Mouse (Mus musculus) stomach, embryonic 14.5 days (tissue): ENCODE measurements around the gene Pogz. TPM values are rescaled to one million over a fixed set of nuclear protein-coding genes. Genes with fewer than 3 reads are reported as not detected.
A peak's percentile ranks its signal among the peaks of the same experiment; 100 is the strongest.

Experiments
- ATAC-seq: fragments of 200-750 bp; cut with Nextera tagmentation; 2 replicates; pipeline ENCODE4 v1.8.0; 2017; ENCODE audit warnings: low read depth, moderate TSS enrichment; ENCODE audit not compliant: insufficient number of reproducible peaks, insufficient read depth, low FRiP score
- H3K27ac ChIP-seq: fragments of 300-500 bp; sonication (generic); 2 replicates; pipeline ENCODE4 v1.5.1; 2014; ENCODE audit warnings: mild to moderate bottlenecking, low read length, moderate library complexity, mixed read lengths
- H3K27me3 ChIP-seq: fragments of 300-500 bp; sonication (generic); 2 replicates; pipeline ENCODE4 v1.6.1; 2014; ENCODE audit warnings: low read length, control low read depth, mixed read lengths; ENCODE audit not compliant: control insufficient read depth, insufficient read depth
- H3K36me3 ChIP-seq: fragments of 300-500 bp; sonication (generic); 2 replicates; pipeline ENCODE4 v1.6.1; 2014; ENCODE audit warnings: mild to moderate bottlenecking, control low read depth, low read length, moderate library complexity, mixed read lengths; ENCODE audit not compliant: control insufficient read depth, insufficient read depth
- H3K4me1 ChIP-seq: fragments of 300-500 bp; sonication (generic); 2 replicates; pipeline ENCODE4 v1.6.1; 2014; ENCODE audit warnings: low read length, control low read depth, mixed read lengths; ENCODE audit not compliant: control insufficient read depth, insufficient read depth
- H3K4me2 ChIP-seq: fragments of 300-500 bp; sonication (generic); replicated peaks from 2 replicates; pipeline ENCODE4 v1.6.1; 2014; ENCODE audit warnings: low read depth, low read length, control low read depth
- H3K4me3 ChIP-seq: fragments of 300-500 bp; sonication (generic); 2 replicates; pipeline ENCODE4 v1.5.1; 2014; ENCODE audit warnings: low read depth, low read length, control low read depth
- H3K9ac ChIP-seq: fragments of 300-500 bp; sonication (generic); replicated peaks from 2 replicates; pipeline ENCODE4 v1.6.1; 2014; ENCODE audit warnings: low read depth, mild to moderate bottlenecking, control low read depth, low read length, moderate library complexity, mixed read lengths
- H3K9me3 ChIP-seq: fragments of 300-500 bp; sonication (generic); 2 replicates; pipeline ENCODE4 v1.6.1; 2016; ENCODE audit warnings: low read depth, low read length, control low read depth; ENCODE audit not compliant: control insufficient read depth
- WGBS: fragments of 180-500 bp; shearing (Covaris S2); extraction: QIAGEN DNeasy Blood & Tissue Kit; methylation state at CpG from one replicate; pipeline ENCODE4 v1.1.7; 2014; 5-methylcytosine and 5-hydroxymethylcytosine counted together
- polyA plus RNA-seq: library from polyadenylated mRNA; unstranded; fragments of >200 nt; fragmentation: Nextera tagmentation; extraction: Ambion mirVana; gene quantifications from 2 replicates; pipeline ENCODE4 v1.2.1, GENCODE M21; 2014

The Pogz gene
- polyA plus RNA-seq, 1 experiment from 2014 or later, result 25.5 TPM

DNA sequence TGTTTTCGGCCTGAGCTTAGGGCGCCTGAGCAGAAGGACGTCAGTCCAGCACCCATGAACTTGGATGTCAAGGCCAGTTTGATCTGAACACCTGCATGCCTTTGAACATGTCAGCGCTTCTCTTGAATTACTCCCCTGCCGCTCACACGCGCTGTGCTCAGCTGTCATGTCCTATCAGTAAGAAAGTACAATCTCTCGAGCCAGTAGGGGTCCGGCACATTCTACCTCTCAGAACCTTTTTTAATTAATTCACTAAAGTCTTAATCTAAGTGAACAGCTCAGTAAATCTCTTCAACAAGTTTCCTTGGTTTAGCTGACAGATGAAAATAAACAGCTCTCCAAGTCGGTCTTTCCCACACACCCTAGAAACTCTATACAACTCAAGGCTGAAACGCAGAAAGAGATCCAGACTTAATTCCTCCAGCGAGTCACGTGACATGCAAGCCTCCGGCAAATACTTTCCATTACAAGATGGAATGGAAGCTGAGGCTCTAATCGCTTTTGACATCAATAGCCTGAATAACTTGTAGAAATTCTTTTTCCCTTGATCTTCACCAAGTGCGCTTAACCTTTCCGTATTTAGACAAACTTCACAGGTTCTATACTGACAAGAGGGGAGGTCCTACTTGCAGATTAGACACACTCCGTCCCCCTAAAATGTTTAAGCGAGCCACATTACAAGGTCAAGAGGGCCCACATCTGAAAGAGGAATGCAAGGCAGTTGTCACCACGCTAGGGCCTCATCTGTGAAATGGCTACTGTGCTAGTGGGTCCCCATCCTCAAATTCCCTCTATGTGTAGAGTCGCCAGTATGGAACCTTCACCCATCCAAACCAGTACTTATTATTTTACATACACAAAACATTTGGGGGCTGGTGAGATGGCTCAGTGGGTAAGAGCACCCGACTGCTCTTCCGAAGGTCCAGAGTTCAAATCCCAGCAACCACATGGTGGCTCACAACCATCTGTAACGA is 17.6 kb upstream of the Pogz start:
- WGBS, result 55% methylated on average over 24 of the region's 24 CpGs
- H3K9ac ChIP-seq, result no peak overlapping the region
- H3K27ac ChIP-seq, result no peak overlapping the region
- no peak overlapping the region for H3K4me3 ChIP-seq
- no peaks in the 10 kb centered on the region for H3K36me3 ChIP-seq
- no peak for ATAC-seq
- no peak overlapping the region for H3K4me2 ChIP-seq
- no peaks in the 10 kb centered on the region for H3K27me3 ChIP-seq
- H3K4me1 ChIP-seq, result peaks cover 3% of the 10 kb centered on the region; the same call in 1 of the 2 replicates
- no peaks in the 10 kb centered on the region for H3K9me3 ChIP-seq

DNA sequence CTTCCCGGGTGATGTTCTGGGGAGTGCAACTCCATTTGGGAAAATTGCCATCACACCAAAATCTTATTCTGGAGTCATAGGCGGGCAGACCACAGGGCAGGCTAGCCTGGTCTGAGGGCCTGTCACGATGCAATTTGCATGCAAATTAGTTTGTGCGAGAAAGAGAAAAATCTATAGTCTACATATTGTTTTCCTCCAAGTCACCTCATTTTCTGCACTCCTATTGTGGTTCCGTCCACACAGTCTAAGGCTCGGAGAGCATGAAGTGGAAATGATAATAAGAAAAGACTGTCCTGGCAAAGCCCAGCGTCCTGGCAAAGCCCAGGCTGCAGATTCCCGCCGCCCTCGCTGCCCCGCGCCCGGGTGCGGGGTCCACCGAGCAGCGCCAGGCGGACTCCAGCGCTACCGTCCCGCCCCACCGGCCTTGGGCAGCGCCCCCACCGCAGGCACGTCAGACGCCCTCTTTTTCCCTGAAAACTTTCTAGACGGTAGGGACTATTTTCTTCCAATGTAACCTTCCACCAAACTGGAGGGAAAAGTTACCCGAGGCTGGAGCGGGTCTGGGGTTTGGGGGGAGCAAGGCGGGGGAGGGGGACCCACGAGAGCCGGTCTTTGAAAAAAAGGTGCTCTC is 16.2 kb upstream of the Pogz start:
- peak; percentile 56; the same call in 1 of the 2 replicates for ATAC-seq
- Histone ChIP-seq H3K36me3 (no peaks in the 10 kb centered on the region), H3K4me2 (peak overlapping the region; percentile 64), H3K27ac (peak overlapping the region; percentile 90; the same call in 1 of the 2 replicates), H3K4me3 (peak overlapping the region; percentile 69), H3K4me1 (peaks cover 3% of the 10 kb centered on the region; the same call in 1 of the 2 replicates), H3K9me3 (no peaks in the 10 kb centered on the region), H3K9ac (peak overlapping the region; percentile 83), H3K27me3 (no peaks in the 10 kb centered on the region)
- WGBS, result 2% methylated on average over 31 of the region's 31 CpGs

DNA sequence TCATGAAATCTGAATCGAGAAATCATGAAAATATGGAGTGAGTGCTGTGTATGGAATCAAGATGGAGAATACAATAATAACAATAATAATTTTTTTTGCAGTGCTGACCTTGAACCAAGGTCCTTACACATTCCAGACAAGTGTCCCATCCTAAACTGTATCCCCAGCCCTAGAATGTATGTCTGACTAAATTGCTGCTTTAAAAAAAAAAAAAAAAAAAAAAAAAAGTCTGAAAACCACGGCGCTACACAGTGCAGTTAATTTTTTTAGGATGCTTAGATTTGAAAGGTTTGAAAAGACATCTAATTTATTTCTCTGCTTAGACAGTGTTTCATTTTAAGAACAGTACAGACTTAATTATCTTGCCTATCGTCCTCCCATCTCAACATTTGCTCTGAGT is 15.3 kb upstream of the Pogz start:
- no peak for ATAC-seq
- Histone ChIP-seq H3K4me2 (peak overlapping the region; percentile 64), H3K9ac (no peak overlapping the region), H3K27ac (no peak overlapping the region), H3K36me3 (no peaks in the 10 kb centered on the region), H3K9me3 (no peaks in the 10 kb centered on the region), H3K4me3 (peak overlapping the region; percentile 69; the same call in 1 of the 2 replicates), H3K27me3 (no peaks in the 10 kb centered on the region), H3K4me1 (peaks cover 3% of the 10 kb centered on the region; the same call in 1 of the 2 replicates)
- 70% methylated on average over 4 of the region's 4 CpGs for WGBS

DNA sequence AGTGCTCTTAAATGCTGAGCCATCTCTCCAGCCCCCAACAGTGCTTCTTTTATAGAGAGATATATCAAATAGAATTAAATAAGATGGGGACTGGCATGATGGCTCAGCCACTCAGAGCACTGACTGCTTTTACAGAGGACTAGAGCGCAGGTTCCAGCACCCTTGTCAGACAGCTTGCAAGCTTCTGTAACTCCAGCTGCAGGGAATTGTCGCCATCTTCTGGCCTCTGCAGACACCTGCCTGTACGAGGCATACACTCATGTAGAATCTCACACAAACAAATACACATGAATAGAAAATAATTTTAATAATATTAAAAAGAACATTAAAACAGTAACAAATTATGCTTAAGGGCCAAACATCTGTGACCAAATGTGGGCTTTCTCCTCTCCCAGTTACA is 13.3 kb upstream of the Pogz start:
- Histone ChIP-seq H3K36me3 (no peaks in the 10 kb centered on the region), H3K27me3 (no peaks in the 10 kb centered on the region), H3K4me1 (peaks cover 3% of the 10 kb centered on the region; the same call in 1 of the 2 replicates), H3K27ac (no peak overlapping the region), H3K9me3 (no peaks in the 10 kb centered on the region), H3K9ac (no peak overlapping the region), H3K4me3 (no peak overlapping the region), H3K4me2 (no peak overlapping the region)
- 84% methylated on average over 3 of the region's 3 CpGs for WGBS
- no peak for ATAC-seq

DNA sequence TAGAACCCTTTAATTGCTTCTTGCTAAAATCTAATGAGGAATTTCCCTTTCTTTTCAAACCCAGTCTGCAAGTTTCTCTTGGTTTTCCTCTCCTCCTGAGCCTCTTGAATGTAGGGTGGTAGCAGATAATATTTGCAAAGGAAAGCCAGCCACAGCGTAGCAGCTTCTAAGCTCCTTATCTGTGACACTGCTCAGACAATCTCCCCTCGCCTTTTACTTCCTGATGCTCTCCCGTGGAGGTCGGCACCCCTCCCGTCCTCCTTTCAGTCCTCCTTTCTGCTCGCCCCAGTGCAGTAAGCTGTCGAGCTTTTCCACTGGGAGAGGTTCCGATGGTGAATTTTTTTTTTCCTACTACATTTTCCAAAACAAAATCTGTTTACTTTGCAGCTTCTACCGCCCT is 5.3 kb upstream of the Pogz start:
- Histone ChIP-seq H3K4me3 (no peak overlapping the region), H3K9ac (no peak overlapping the region), H3K4me2 (no peak overlapping the region), H3K27me3 (no peaks in the 10 kb centered on the region), H3K27ac (no peak overlapping the region), H3K4me1 (no peaks in the 10 kb centered on the region), H3K9me3 (no peaks in the 10 kb centered on the region), H3K36me3 (no peaks in the 10 kb centered on the region)
- no peak for ATAC-seq
- 20% methylated on average over 9 of the region's 9 CpGs for WGBS

DNA sequence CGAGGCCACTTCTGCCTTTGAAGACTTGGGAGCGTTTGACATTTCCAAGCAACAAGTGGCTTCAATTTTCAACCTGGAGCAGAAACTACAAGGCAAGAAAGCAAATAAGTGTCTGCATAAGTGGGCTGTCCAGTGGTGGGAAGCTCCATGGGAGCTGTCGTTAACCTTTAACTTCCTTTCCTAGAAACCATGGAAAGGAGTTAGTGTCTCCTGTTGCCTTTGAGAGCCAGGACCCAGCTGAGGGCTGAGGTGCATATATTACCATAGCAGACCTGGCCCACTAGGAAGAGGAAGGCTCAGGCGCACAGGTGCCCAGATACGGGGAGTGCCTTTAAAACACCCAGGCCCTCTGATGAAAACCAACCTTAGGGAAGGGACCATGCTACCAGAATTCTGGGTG is 4.7 kb upstream of the Pogz start:
- H3K36me3 ChIP-seq, result no peaks in the 10 kb centered on the region
- WGBS, result 71% methylated on average over 5 of the region's 5 CpGs
- no peak for ATAC-seq
- H3K4me1 ChIP-seq, result no peaks in the 10 kb centered on the region
- no peak overlapping the region for H3K4me3 ChIP-seq
- H3K27me3 ChIP-seq, result no peaks in the 10 kb centered on the region
- H3K27ac ChIP-seq, result no peak overlapping the region
- H3K9ac ChIP-seq, result no peak overlapping the region
- no peaks in the 10 kb centered on the region for H3K9me3 ChIP-seq
- H3K4me2 ChIP-seq, result no peak overlapping the region

DNA sequence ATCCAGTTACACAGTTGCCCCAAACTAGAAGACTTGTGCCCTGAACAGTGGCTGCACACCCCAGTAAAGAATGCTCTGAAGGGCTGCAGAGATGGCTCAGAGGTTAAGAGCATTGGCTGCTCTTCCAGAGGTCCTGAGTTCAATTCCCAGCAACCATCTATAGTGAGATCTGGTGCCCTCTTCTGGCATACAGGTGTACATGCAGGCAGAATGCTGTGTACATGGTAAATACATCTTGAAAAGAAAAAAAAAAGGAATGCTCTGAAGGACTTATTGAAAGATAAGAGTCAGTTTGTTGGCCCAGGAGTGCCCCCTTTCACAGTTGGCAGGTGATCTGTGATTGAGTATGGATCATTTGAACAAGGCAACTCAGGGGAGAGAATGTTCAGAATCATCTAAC is 4.0 kb upstream of the Pogz start:
- Histone ChIP-seq H3K4me1 (no peaks in the 10 kb centered on the region), H3K27me3 (no peaks in the 10 kb centered on the region), H3K36me3 (no peaks in the 10 kb centered on the region), H3K27ac (no peak overlapping the region), H3K9me3 (no peaks in the 10 kb centered on the region), H3K4me2 (no peak overlapping the region), H3K4me3 (no peak overlapping the region), H3K9ac (no peak overlapping the region)
- no peak for ATAC-seq

DNA sequence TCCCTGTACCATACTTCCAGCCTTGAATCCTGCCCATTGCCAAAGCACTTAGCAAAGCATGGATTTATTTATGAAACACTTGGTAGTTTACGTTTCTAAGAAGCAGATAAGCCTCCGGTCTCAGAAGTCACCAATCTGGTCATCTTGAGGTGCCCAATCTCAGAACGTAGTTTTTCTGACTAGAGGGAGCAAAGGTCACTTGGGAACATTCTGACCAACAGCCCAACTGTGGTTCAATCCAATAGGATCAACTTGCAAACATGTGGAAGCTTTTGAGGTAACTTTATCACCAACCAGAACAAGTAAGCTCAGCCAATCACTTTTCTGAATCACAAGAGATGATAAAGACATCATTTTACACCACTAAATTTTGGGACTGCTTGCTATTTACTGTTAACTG is 2.0 kb upstream of the Pogz start:
- Histone ChIP-seq H3K4me1 (0 out of 2 replicates have a peak, but pooled peaks cover 6% of the 10 kb centered on the region), H3K9me3 (no peaks in the 10 kb centered on the region), H3K27me3 (no peaks in the 10 kb centered on the region), H3K9ac (no peak overlapping the region), H3K4me3 (no peak overlapping the region), H3K27ac (no peak overlapping the region), H3K36me3 (no peaks in the 10 kb centered on the region), H3K4me2 (no peak overlapping the region)
- 39% methylated on average over 3 of the region's 3 CpGs for WGBS
- ATAC-seq, result no peak
